Mouse (Mus musculus) heart, postnatal 0 days (tissue): ENCODE measurements around the gene Ccdc85a. TPM values are rescaled to one million over a fixed set of nuclear protein-coding genes. Genes with fewer than 3 reads are reported as not detected.
"Not testable (repeated sequence)": the region's sequence is repeated elsewhere in the genome, so short reads cannot be mapped to it uniquely, and the experiment has no call there.

ENCODE experiments used
- ATAC-seq: fragments of 200-750 bp; cut with Nextera tagmentation; 2 replicates; pipeline ENCODE4 v1.8.0; 2017; ENCODE audit warnings: low read depth, moderate number of reproducible peaks, moderate library complexity; ENCODE audit not compliant: insufficient read depth
- DNase-seq: peaks from one replicate; pipeline ENCODE4 v3.0.0-alpha.2; 2016; ENCODE audit warnings: low spot score
- H3K27ac ChIP-seq: fragments of 300-500 bp; sonication (generic); 2 replicates; pipeline ENCODE4 v1.5.1; 2014; ENCODE audit warnings: low read depth, mild to moderate bottlenecking
- H3K27me3 ChIP-seq: fragments of 300-500 bp; sonication (generic); 2 replicates; pipeline ENCODE4 v1.6.1; 2014; ENCODE audit warnings: low read length, mixed read lengths; ENCODE audit not compliant: control insufficient read depth, insufficient read depth
- H3K36me3 ChIP-seq: fragments of 300-500 bp; sonication (generic); replicated peaks from 2 replicates; pipeline ENCODE4 v1.6.1; 2014; ENCODE audit warnings: low read length, mixed read lengths; ENCODE audit not compliant: control insufficient read depth, insufficient read depth
- H3K4me1 ChIP-seq: fragments of 300-500 bp; sonication (generic); 2 replicates; pipeline ENCODE4 v1.6.1; 2014; ENCODE audit warnings: antibody characterized with exemption; ENCODE audit not compliant: control insufficient read depth, insufficient read depth
- H3K4me2 ChIP-seq: fragments of 300-500 bp; sonication (generic); 2 replicates; pipeline ENCODE4 v1.6.1; 2014; ENCODE audit warnings: low read depth, mild to moderate bottlenecking, low read length, moderate library complexity
- H3K4me3 ChIP-seq: fragments of 300-500 bp; sonication (generic); 2 replicates; pipeline ENCODE4 v1.5.1; 2014; ENCODE audit warnings: low read depth, low read length
- H3K9ac ChIP-seq: fragments of 300-500 bp; sonication (generic); replicated peaks from 2 replicates; pipeline ENCODE4 v1.6.1; 2014; ENCODE audit warnings: low read depth, low read length, mixed read lengths
- H3K9me3 ChIP-seq: fragments of 300-500 bp; sonication (generic); replicated peaks from 2 replicates; pipeline ENCODE4 v1.6.1; 2016; ENCODE audit warnings: low read length; ENCODE audit not compliant: control insufficient read depth
- CTCF ChIP-seq: IDR thresholded peaks from 2 replicates; pipeline ENCODE4 v1.5.1; 2016; ENCODE audit warnings: antibody characterized with exemption, control low read depth, low read depth
- EP300 ChIP-seq: IDR thresholded peaks from 2 replicates; pipeline ENCODE4 v1.6.1; 2016; ENCODE audit warnings: antibody characterized with exemption, low read depth
- WGBS: fragments of 180-500 bp; shearing (Covaris S2); extraction: QIAGEN DNeasy Blood & Tissue Kit; methylation state at CpG from one replicate; pipeline ENCODE4 v1.1.7; 2014; 5-methylcytosine and 5-hydroxymethylcytosine counted together
- polyA plus RNA-seq: library from polyadenylated mRNA; unstranded; fragments of >200 nt; fragmentation: Nextera tagmentation; extraction: Ambion mirVana; gene quantifications from 2 replicates; pipeline ENCODE4 v1.2.1, GENCODE M21; 2015
- total RNA-seq: library from RNA; depleted of rRNA; stranded (reverse); fragments of >200 nt; gene quantifications from 2 replicates; pipeline ENCODE4 v1.2.3, GENCODE M21; 2014; ENCODE audit warnings: low replicate concordance

Ccdc85a gene
- total and polyA plus RNA-seq, 2 experiments from 2014 or later: 2.1 to 2.6 TPM

DNA sequence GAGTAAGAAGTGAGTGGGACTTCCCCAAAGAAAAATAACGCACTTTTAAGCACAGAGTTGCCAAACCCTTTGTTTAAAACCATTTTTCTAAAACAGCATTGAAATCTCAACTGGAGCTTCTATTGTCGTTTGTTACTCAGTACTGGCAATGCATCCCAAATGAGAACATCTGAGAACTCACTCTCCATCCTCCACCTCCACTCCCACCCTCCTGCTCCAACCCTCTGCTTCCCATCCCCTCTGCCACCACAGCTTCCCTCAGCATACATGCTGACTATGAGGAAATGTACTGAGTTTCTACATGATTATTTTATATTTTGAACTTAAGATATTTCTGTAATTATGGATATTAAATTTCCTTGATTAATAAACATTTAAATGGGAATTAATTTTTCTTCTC lies 168.3 kb downstream of the Ccdc85a start:
- H3K4me1 ChIP-seq: no peaks in the 10 kb centered on the region
- H3K4me2 ChIP-seq: no peak overlapping the region
- WGBS: 53% methylated on average over 2 of the region's 2 CpGs
- ATAC-seq (no peak), DNase-seq (no peak)
- H3K27me3 ChIP-seq: no peaks in the 10 kb centered on the region
- H3K9me3 ChIP-seq: no peaks in the 10 kb centered on the region
- no peak overlapping the region for H3K9ac ChIP-seq
- no peak overlapping the region for H3K4me3 ChIP-seq
- TF ChIP-seq CTCF (no peak), EP300 (no peak)
- H3K27ac ChIP-seq: no peak overlapping the region
- H3K36me3 ChIP-seq: no peaks in the 10 kb centered on the region

DNA sequence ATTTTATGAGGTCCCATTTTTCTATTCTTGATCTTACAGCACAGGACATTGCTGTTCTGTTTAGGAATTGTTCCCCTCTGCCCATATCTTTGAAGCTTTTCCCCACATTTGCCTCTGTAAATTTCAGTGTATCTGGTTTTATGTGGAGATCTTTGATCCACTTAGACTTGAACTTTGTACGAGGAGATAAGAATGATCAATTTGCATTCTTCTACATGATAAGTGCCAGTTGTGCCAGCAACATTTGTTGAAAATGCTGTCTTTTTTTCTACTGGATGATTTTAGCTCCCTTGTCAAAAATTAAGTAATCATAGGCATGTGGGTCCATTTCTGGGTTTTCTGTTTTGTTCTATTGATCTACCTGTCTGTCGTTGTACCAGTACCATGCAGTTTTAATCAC lies 174.2 kb downstream of the Ccdc85a start:
- H3K36me3 ChIP-seq: not testable (repeated sequence)

DNA sequence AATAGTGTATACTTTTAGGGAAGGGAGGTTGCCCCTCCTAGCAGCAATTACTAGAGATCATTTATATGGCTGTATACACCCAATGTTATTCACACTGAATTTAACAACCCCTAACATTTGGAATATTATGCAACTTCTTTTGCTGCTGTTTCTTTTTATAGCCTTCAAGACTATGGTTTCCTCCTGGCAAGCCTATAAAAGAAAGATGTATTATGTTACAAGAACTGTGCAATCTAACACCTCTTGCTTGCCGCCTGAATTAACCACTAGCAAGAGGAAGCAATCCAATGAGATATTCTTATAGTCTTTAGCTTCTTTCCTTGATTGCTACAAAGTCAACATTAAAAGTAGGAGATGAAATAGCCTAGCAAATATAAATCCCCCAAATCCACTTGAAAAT lies 187.0 kb downstream of the Ccdc85a start:
- 52% methylated on average over 1 of the region's 1 CpGs for WGBS
- Histone ChIP-seq H3K9me3 (no peaks in the 10 kb centered on the region), H3K4me3 (no peak overlapping the region), H3K27ac (no peak overlapping the region), H3K4me2 (no peak overlapping the region), H3K27me3 (no peaks in the 10 kb centered on the region), H3K9ac (no peak overlapping the region), H3K4me1 (no peaks in the 10 kb centered on the region), H3K36me3 (no peaks in the 10 kb centered on the region)
- no peak for DNase-seq
- TF ChIP-seq CTCF: no peak
- TF ChIP-seq EP300: no peak
- ATAC-seq: no peak

More for the DNA sequence above, 174.2 kb downstream of the Ccdc85a start:
- not testable (repeated sequence) for H3K27ac ChIP-seq, DNase-seq, H3K9ac ChIP-seq, H3K9me3 ChIP-seq, H3K4me2 ChIP-seq, ATAC-seq, H3K4me1 ChIP-seq, H3K4me3 ChIP-seq, H3K27me3 ChIP-seq
- WGBS: 74% methylated on average over 2 of the region's 2 CpGs

DNA sequence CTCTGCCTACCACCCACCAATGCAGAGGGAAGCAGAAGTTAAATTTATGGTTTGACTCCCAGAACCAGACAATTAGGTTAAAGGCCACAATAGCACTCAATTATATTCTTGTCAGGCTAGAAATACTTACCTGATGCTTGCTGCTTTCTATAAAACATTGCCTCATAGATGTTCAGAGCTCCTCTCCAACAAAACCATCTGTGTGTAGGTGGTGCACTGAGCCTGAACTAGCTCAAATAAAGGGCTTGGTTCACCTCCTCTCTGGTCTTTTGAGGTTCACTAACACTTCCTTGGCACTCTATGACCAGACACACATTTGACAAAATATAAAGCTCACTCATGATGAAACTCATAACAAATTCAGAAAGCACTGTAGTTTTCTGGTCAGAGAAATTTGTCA lies 208.2 kb downstream of the Ccdc85a start:
- Histone ChIP-seq H3K27ac (no peak overlapping the region), H3K4me1 (no peaks in the 10 kb centered on the region), H3K4me3 (no peak overlapping the region), H3K36me3 (no peaks in the 10 kb centered on the region), H3K9ac (no peak overlapping the region), H3K4me2 (no peak overlapping the region), H3K9me3 (no peaks in the 10 kb centered on the region), H3K27me3 (no peaks in the 10 kb centered on the region)
- no peak for TF ChIP-seq EP300
- no peak for TF ChIP-seq CTCF
- no peak for ATAC-seq
- no peak for DNase-seq

DNA sequence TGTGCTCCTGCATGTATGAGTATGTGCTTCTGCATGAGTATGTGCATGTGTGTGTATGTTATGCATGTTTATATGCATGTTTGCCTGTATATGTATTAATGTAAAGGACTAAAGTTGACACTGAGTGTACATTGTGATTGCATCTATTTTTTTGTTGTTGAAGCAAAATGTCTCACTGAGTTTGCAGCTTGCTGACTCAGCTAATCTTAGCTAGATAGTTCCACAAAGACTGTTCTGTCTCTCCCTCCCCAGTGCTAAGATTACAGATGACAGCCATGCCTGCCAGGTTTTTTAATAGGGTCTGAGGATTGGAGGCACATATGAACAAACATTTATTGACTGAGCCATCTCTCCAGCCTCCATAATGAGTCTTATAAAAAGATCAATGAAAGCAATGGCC lies 209.5 kb downstream of the Ccdc85a start:
- no peak overlapping the region for H3K4me2 ChIP-seq
- no peaks in the 10 kb centered on the region for H3K36me3 ChIP-seq
- no peak overlapping the region for H3K9ac ChIP-seq
- TF ChIP-seq CTCF (no peak), EP300 (no peak)
- H3K27me3 ChIP-seq: no peaks in the 10 kb centered on the region
- H3K27ac ChIP-seq: no peak overlapping the region
- no peaks in the 10 kb centered on the region for H3K9me3 ChIP-seq
- DNase-seq (no peak), ATAC-seq (no peak)
- H3K4me1 ChIP-seq: no peaks in the 10 kb centered on the region
- no peak overlapping the region for H3K4me3 ChIP-seq

DNA sequence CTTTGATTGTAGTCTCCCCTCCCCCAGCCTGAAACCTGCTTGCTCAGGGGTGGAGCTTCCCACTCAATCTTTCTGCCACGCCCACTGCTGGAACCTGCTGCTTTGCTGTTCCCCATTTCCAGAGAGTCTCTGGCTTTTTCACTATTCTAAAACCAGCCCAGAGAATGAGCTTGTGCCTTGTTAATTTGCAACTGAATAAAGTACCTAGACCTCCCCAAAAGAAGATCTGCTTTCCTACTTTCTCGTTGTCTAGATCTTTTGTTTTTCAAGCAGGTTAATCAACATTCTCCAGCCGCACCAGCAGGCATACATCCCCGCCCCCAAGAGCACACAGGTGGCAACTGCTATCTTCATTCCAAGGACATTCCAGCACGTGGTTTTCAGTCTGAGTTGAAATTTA lies 212.7 kb downstream of the Ccdc85a start:
- not testable (repeated sequence) for H3K9me3 ChIP-seq, H3K36me3 ChIP-seq, ATAC-seq, H3K4me2 ChIP-seq, H3K27ac ChIP-seq, H3K9ac ChIP-seq, H3K4me3 ChIP-seq, H3K27me3 ChIP-seq, DNase-seq, H3K4me1 ChIP-seq
- WGBS: 59% methylated on average over 5 of the region's 5 CpGs
